Mouse (Mus musculus): ENCODE measurements at regions not wholly inside any gene's neighbourhood (a gene's known extent, or its start where the extent isn't known, plus 50 kb on each side); places are given as distances from the start of the nearest gene placed in this dataset.

DNA sequence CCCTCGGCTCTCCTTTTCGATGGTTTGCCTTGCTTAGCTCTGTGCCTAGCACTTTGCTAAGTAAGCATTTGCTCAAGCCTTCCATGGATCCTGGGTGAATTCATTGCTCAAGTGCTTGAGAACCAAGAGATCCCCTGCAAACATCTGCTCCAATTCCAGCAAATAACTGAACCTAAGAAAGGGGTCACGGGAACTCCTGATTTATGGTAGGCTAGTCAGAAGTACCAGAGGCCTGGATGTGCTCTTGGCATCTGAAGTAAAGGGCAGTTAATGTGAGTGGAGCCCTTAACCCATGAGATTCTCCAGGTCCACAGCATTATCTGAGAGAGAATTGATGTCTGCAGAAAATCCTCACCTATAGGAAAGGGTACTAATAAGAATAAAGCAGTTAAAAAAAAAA, 69.4 kb upstream of the Usp27x start:
- TF ChIP-seq POLR2A (IDR thresholded peaks at IDR 0.05; ENCODE audit: low read depth, low read length) (no peak), CTCF (IDR thresholded peaks at IDR 0.05; ENCODE audit: borderline replicate concordance, insufficient read depth, low read length) (no peak)

Measured in embryonic fibroblast, embryonic 13.5 days (primary cell).